Comparison of ENCODE assay signal across 11 mouse cellular contexts in the genomic region with DNA sequence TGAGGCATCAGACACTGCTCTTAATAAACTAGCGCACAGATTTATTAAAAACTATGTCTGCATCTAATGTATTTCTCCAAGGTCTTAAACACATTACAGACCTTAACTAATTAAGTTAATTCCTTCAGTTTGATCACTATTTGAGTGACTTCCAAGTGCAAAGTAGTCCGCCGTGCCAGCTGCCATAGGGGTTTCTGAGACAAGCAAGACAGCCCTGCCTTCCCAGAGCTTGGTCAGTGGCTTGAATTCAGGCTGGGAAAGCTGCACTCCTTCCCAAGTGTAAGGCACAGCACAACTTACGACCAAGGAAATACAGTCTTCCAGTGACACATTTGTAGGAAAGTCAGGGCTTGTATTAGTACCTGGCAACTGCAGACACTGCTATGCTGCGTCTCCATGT. TPM values are rescaled to one million over a fixed set of nuclear protein-coding genes. Genes with fewer than 3 reads are reported as not detected.
A peak's percentile ranks its signal among the peaks of the same experiment; 100 is the strongest.
DNase-seq lines count a peak whose midpoint lies in the region; ATAC-seq and TF ChIP-seq lines count a peak whose summit lies in the region.
"Had no signal": no experiment of that assay in that cellular context is flagged by ENCODE, and none has a peak within 500 bp of the region (broad histone marks: within the 10 kb centered on the region; RNA-seq: fewer than 3 reads in every experiment).

No protein-coding gene starts in this region.

- H3K27me3 ChIP-seq in forebrain, embryonic 13.5 days: no peaks in the 10 kb centered on the region
- no peaks in the 10 kb centered on the region for H3K27me3 ChIP-seq in forebrain, embryonic 15.5 days
- H3K27me3 ChIP-seq in intestine, embryonic 14.5 days (replicated peaks; ENCODE audit: control insufficient read depth, insufficient read depth, low read length): no peaks in the 10 kb centered on the region
- no peaks in the 10 kb centered on the region for H3K27me3 ChIP-seq in intestine, embryonic 16.5 days (replicated peaks; ENCODE audit: control insufficient read depth, insufficient read depth, low read length)
- no peaks in the 10 kb centered on the region for H3K27me3 ChIP-seq in limb, embryonic 12.5 days
- H3K27me3 ChIP-seq: midbrain, embryonic 13.5 days had no signal

- no peak for ATAC-seq in forebrain, embryonic 13.5 days
- ATAC-seq in forebrain, embryonic 15.5 days (replicated peaks): no peak
- ATAC-seq in intestine, embryonic 14.5 days (replicated peaks; ENCODE audit: low FRiP score, low TSS enrichment, low read depth): no peak
- no peak for ATAC-seq in intestine, embryonic 16.5 days
- no peak for ATAC-seq in limb, embryonic 12.5 days (ENCODE audit: insufficient number of reproducible peaks, insufficient read depth, low FRiP score, low TSS enrichment, low read depth)
- ATAC-seq: forebrain, embryonic 16.5 days; midbrain, embryonic 13.5 days had no signal

- no peaks in the 10 kb centered on the region for H3K36me3 ChIP-seq in forebrain, embryonic 13.5 days (ENCODE audit: poor library complexity, severe bottlenecking)
- H3K36me3 ChIP-seq in forebrain, embryonic 15.5 days: no peaks in the 10 kb centered on the region
- H3K36me3 ChIP-seq in intestine, embryonic 14.5 days (ENCODE audit: control insufficient read depth, insufficient read depth, low read length): no peaks in the 10 kb centered on the region
- no peaks in the 10 kb centered on the region for H3K36me3 ChIP-seq in intestine, embryonic 16.5 days (ENCODE audit: control insufficient read depth, insufficient read depth, low read length)
- no peaks in the 10 kb centered on the region for H3K36me3 ChIP-seq in limb, embryonic 12.5 days
- H3K36me3 ChIP-seq: midbrain, embryonic 13.5 days had no signal

- H3K9ac ChIP-seq in forebrain, embryonic 13.5 days: no peak overlapping the region
- H3K9ac ChIP-seq in forebrain, embryonic 15.5 days (replicated peaks): no peak overlapping the region
- H3K9ac ChIP-seq in intestine, embryonic 14.5 days (ENCODE audit: low read length): no peak overlapping the region
- no peak overlapping the region for H3K9ac ChIP-seq in intestine, embryonic 16.5 days (ENCODE audit: low read depth, low read length)
- no peak overlapping the region for H3K9ac ChIP-seq in limb, embryonic 12.5 days (replicated peaks)

- DNase-seq in intestine, embryonic 14.5 days (ENCODE audit: low spot score): no peak
- peak; percentile 54 for DNase-seq in brain, embryonic 14.5 days (ENCODE audit: low read depth)
- no peak for DNase-seq in gastrocnemius, adult 18-20 months (ENCODE audit: low spot score)
- DNase-seq: right cerebral cortex, postnatal 25 days; thymus, adult 2 months had no signal

- no peak overlapping the region for H3K27ac ChIP-seq in forebrain, embryonic 13.5 days
- H3K27ac ChIP-seq in forebrain, embryonic 15.5 days (replicated peaks): no peak overlapping the region
- no peak overlapping the region for H3K27ac ChIP-seq in intestine, embryonic 14.5 days (ENCODE audit: low read depth)
- no peak overlapping the region for H3K27ac ChIP-seq in intestine, embryonic 16.5 days (ENCODE audit: low read length)
- H3K27ac ChIP-seq in limb, embryonic 12.5 days: no peak overlapping the region

- H3K9me3 ChIP-seq in forebrain, embryonic 13.5 days (replicated peaks): no peaks in the 10 kb centered on the region
- H3K9me3 ChIP-seq in forebrain, embryonic 15.5 days: no peaks in the 10 kb centered on the region
- H3K9me3 ChIP-seq in intestine, embryonic 14.5 days (ENCODE audit: control insufficient read depth, low read length): no peaks in the 10 kb centered on the region
- no peaks in the 10 kb centered on the region for H3K9me3 ChIP-seq in intestine, embryonic 16.5 days (ENCODE audit: control insufficient read depth, low read length)
- no peaks in the 10 kb centered on the region for H3K9me3 ChIP-seq in limb, embryonic 12.5 days
- H3K9me3 ChIP-seq: midbrain, embryonic 13.5 days had no signal

- H3K4me1 ChIP-seq in forebrain, embryonic 13.5 days: peaks cover 69% of the 10 kb centered on the region
- H3K4me1 ChIP-seq in forebrain, embryonic 15.5 days: peaks cover 47% of the 10 kb centered on the region
- peaks cover 30% of the 10 kb centered on the region for H3K4me1 ChIP-seq in intestine, embryonic 14.5 days (replicated peaks; ENCODE audit: control insufficient read depth, insufficient read depth, low read length)
- H3K4me1 ChIP-seq in intestine, embryonic 16.5 days (ENCODE audit: control insufficient read depth, insufficient read depth, low read length): peaks cover 35% of the 10 kb centered on the region
- peaks cover 48% of the 10 kb centered on the region for H3K4me1 ChIP-seq in limb, embryonic 12.5 days (replicated peaks)

- no peak for TF ChIP-seq POLR2A in brain, embryonic 14.5 days (IDR thresholded peaks at IDR 0.05; ENCODE audit: borderline replicate concordance, extremely low read depth, insufficient read depth, insufficient read length, poor library complexity, severe bottlenecking)

- no peak overlapping the region for H3K4me3 ChIP-seq in forebrain, embryonic 13.5 days
- H3K4me3 ChIP-seq in forebrain, embryonic 15.5 days: no peak overlapping the region
- H3K4me3 ChIP-seq in intestine, embryonic 14.5 days (ENCODE audit: low read depth, low read length): no peak overlapping the region
- no peak overlapping the region for H3K4me3 ChIP-seq in intestine, embryonic 16.5 days (ENCODE audit: low read length)
- no peak overlapping the region for H3K4me3 ChIP-seq in limb, embryonic 12.5 days (replicated peaks)
- H3K4me3 ChIP-seq: midbrain, embryonic 13.5 days had no signal

- 68% methylated on average over 5 of the region's 5 CpGs for WGBS in forebrain, embryonic 13.5 days
- WGBS in forebrain, embryonic 15.5 days: 64% methylated on average over 5 of the region's 5 CpGs
- 76% methylated on average over 5 of the region's 5 CpGs for WGBS in intestine, embryonic 14.5 days
- WGBS in intestine, embryonic 16.5 days: 73% methylated on average over 5 of the region's 5 CpGs
- 76% methylated on average over 5 of the region's 5 CpGs for WGBS in limb, embryonic 12.5 days

- peak overlapping the region; percentile 26; the same call in 1 of the 2 replicates for H3K4me2 ChIP-seq in forebrain, embryonic 13.5 days
- no peak overlapping the region for H3K4me2 ChIP-seq in forebrain, embryonic 15.5 days (replicated peaks)
- peak overlapping the region; percentile 46 for H3K4me2 ChIP-seq in intestine, embryonic 14.5 days (ENCODE audit: low read length)
- H3K4me2 ChIP-seq in intestine, embryonic 16.5 days (ENCODE audit: low read depth, low read length): no peak overlapping the region
- H3K4me2 ChIP-seq in limb, embryonic 12.5 days: peak overlapping the region; percentile 54

- no peak for TF ChIP-seq CTCF in brain, embryonic 14.5 days (IDR thresholded peaks at IDR 0.05; ENCODE audit: borderline replicate concordance, extremely low read depth, insufficient read depth, insufficient read length)

RNA-seq across cellular contexts. Expression of a gene that starts 4.4 kb away (rescaled TPM):
- 29.1 and 31.5 TPM in 2 replicates for polyA plus RNA-seq in forebrain, embryonic 13.5 days (2015; fragmentation: Nextera tagmentation; extraction: Ambion mirVana)
- 41.2 TPM in 2 replicates for polyA plus RNA-seq in forebrain, embryonic 15.5 days (2015; fragmentation: Nextera tagmentation; extraction: Ambion mirVana)
- 27.3 and 27.7 TPM in 2 replicates for polyA plus RNA-seq in intestine, embryonic 14.5 days (2014; fragmentation: Nextera tagmentation; extraction: Ambion mirVana)
- polyA plus RNA-seq in intestine, embryonic 16.5 days (2015; fragmentation: Nextera tagmentation; extraction: Ambion mirVana): 18.5 and 20.2 TPM in 2 replicates
- 20.4 and 26.3 TPM in 2 replicates for polyA plus RNA-seq in brain, embryonic 14.5 days (2012; rRNA removed)
- polyA plus RNA-seq in limb, embryonic 12.5 days (2016; fragmentation: Nextera tagmentation; extraction: Ambion mirVana): 28.3 and 31.1 TPM in 2 replicates
- 10 to 100 TPM; 72.9 to 79.7 TPM for total RNA-seq in gastrocnemius, adult 18-20 months (2021)

Comparison
In these comparisons a context has a peak if more than half of its experiments do, and no peak if none do; other contexts are left out.
1. H3K4me2 ChIP-seq: peak in forebrain, embryonic 13.5 days (single experiment), intestine, embryonic 14.5 days (single experiment) and limb, embryonic 12.5 days (single experiment); none in forebrain, embryonic 15.5 days (single experiment) and intestine, embryonic 16.5 days (single experiment).